Mouse (Mus musculus) ovary, postnatal 14 days (tissue): Measurements from ENCODE around the gene Rarg.
A peak's percentile ranks its signal among the peaks of the same experiment; 100 is the strongest.

Experiments
- DNase-seq: peaks from one replicate; pipeline ENCODE4 v3.0.0; 2022; ENCODE audit warnings: low spot score

Gene Rarg

GRCm38 (mm10) chr15:102258076-102258470 lies 756 bp upstream of the Rarg start:
- no peak for DNase-seq

- no peak for DNase-seq
These were observed 701 bp downstream of the Rarg start for GRCm38 (mm10) chr15:102256431-102257201.

- DNase-seq, result no peak
These were observed 1.6 kb downstream of the Rarg start for GRCm38 (mm10) chr15:102255547-102256255.

GRCm38 (mm10) chr15:102250521-102250920 lies 6.8 kb downstream of the Rarg start:
- no peak for DNase-seq

GRCm38 (mm10) chr15:102249967-102250366 lies 7.3 kb downstream of the Rarg start:
- DNase-seq, result no peak

GRCm38 (mm10) chr15:102249251-102249691 lies 8.0 kb downstream of the Rarg start:
- DNase-seq, result no peak

- no peak for DNase-seq
These were observed 8.5 kb downstream of the Rarg start for GRCm38 (mm10) chr15:102248812-102249191.

GRCm38 (mm10) chr15:102248131-102248811 lies 9.0 kb downstream of the Rarg start:
- DNase-seq, result no peak

- DNase-seq, result peak; percentile 68
These were observed 9.8 kb downstream of the Rarg start for GRCm38 (mm10) chr15:102247252-102248130.

- DNase-seq, result peak; percentile 89
These were observed 10.5 kb downstream of the Rarg start for GRCm38 (mm10) chr15:102246866-102247251.

- peak; percentile 56 for DNase-seq
These were observed 11.2 kb downstream of the Rarg start for GRCm38 (mm10) chr15:102245891-102246741.

GRCm38 (mm10) chr15:102245461-102245881 lies 11.8 kb downstream of the Rarg start:
- DNase-seq, result no peak

- DNase-seq, result no peak
These were observed 12.8 kb downstream of the Rarg start for GRCm38 (mm10) chr15:102244306-102245191.

- DNase-seq, result no peak
These were observed 13.8 kb downstream of the Rarg start for GRCm38 (mm10) chr15:102243229-102244190.

GRCm38 (mm10) chr15:102242404-102243228 lies 14.7 kb downstream of the Rarg start:
- no peak for DNase-seq

GRCm38 (mm10) chr15:102240607-102241006 lies 16.7 kb downstream of the Rarg start:
- DNase-seq, result no peak

- no peak for DNase-seq
These were observed 17.5 kb downstream of the Rarg start for GRCm38 (mm10) chr15:102239851-102240250.

GRCm38 (mm10) chr15:102239260-102239590 lies 18.1 kb downstream of the Rarg start:
- peak; percentile 66 for DNase-seq
